8 mouse cellular contexts compared by ENCODE assay signal in genomic region chr9:59013365-59013764, GRCm38 (mm10). TPM values are rescaled to one million over a fixed set of nuclear protein-coding genes. Genes with fewer than 3 reads are reported as not detected.
A peak's percentile ranks its signal among the peaks of the same experiment; 100 is the strongest.
DNase-seq lines count a peak whose midpoint lies in the region; ATAC-seq and TF ChIP-seq lines count a peak whose summit lies in the region.

No protein-coding gene starts in this region.

- H3K9ac ChIP-seq in liver, embryonic 14.5 days (replicated peaks) = no peak overlapping the region
- no peak overlapping the region for H3K9ac ChIP-seq in liver, embryonic 12.5 days

- no peak for TF ChIP-seq EP300 in liver, embryonic 14.5 days (IDR thresholded peaks at IDR 0.05; ENCODE audit: low read depth)

- H3K9me3 ChIP-seq in liver, embryonic 14.5 days (ENCODE audit: control insufficient read depth, low read length) = no peaks in the 10 kb centered on the region
- no peaks in the 10 kb centered on the region for H3K9me3 ChIP-seq in liver, embryonic 12.5 days (replicated peaks)

- peak; percentile 27 to 90 for DNase-seq in frontal cortex, adult 2 months (ENCODE audit: extremely low spot score in 1 of 2, low spot score in 1 of 2)
- no peak for DNase-seq in frontal cortex, postnatal 25 days (ENCODE audit: low spot score in 2 of 2)
- DNase-seq in liver, embryonic 14.5 days (ENCODE audit: low read depth in 3 of 3, low spot score in 3 of 3) = peak in 1 of 3 experiments; percentile 7
- peak; percentile 28 for DNase-seq in c-Kit-positive CD71-negative TER-119-negative erythroid progenitor cells, embryonic 14.5 days (ENCODE audit: low read depth)
- peak; percentile 62 for DNase-seq in lung, postnatal 25 days (ENCODE audit: low spot score)
- DNase-seq in urinary bladder, postnatal 36 days (ENCODE audit: low spot score in 2 of 2) = no peak

- no peaks in the 10 kb centered on the region for H3K4me1 ChIP-seq in liver, embryonic 14.5 days (replicated peaks; ENCODE audit: control insufficient read depth in 2 of 2, insufficient read depth in 2 of 2, low read length in 1 of 2)
- H3K4me1 ChIP-seq in liver, embryonic 12.5 days = no peaks in the 10 kb centered on the region

- no peaks in the 10 kb centered on the region for H3K27me3 ChIP-seq in liver, embryonic 14.5 days (ENCODE audit: control insufficient read depth, insufficient read depth, low read length)
- no peaks in the 10 kb centered on the region for H3K27me3 ChIP-seq in liver, embryonic 12.5 days (replicated peaks)

- H3K36me3 ChIP-seq in liver, embryonic 14.5 days (replicated peaks; ENCODE audit: control insufficient read depth, insufficient read depth, low read depth) = no peaks in the 10 kb centered on the region
- no peaks in the 10 kb centered on the region for H3K36me3 ChIP-seq in liver, embryonic 12.5 days

- TF ChIP-seq CTCF in liver, embryonic 14.5 days (IDR thresholded peaks at IDR 0.05; ENCODE audit: low read depth) = peak; percentile 36; the same call in 1 of the 2 replicates

- no peak overlapping the region for H3K4me2 ChIP-seq in liver, embryonic 14.5 days (ENCODE audit: low read depth)
- H3K4me2 ChIP-seq in liver, embryonic 12.5 days = no peak overlapping the region

- WGBS in liver, embryonic 14.5 days (ENCODE audit: insufficient replicate concordance) = 12% methylated on average over 2 of the region's 2 CpGs
- WGBS in liver, embryonic 12.5 days (ENCODE audit: insufficient replicate concordance) = 13% methylated on average over 2 of the region's 2 CpGs

- ATAC-seq in liver, embryonic 14.5 days (ENCODE audit: insufficient read depth) = no peak
- ATAC-seq in liver, embryonic 12.5 days = no peak
- no peak for ATAC-seq in megakaryocyte, adult 5-6 weeks (ENCODE audit: poor library complexity, severe bottlenecking)

- H3K27ac ChIP-seq in liver, embryonic 14.5 days = no peak overlapping the region
- no peak overlapping the region for H3K27ac ChIP-seq in liver, embryonic 12.5 days

- no peak overlapping the region for H3K4me3 ChIP-seq in liver, embryonic 14.5 days (ENCODE audit: insufficient read depth in 1 of 2, low read depth in 2 of 2, low read length in 2 of 2)
- H3K4me3 ChIP-seq in liver, embryonic 12.5 days = no peak overlapping the region

RNA-seq across cellular contexts. Expression of gene Neo1, which starts 22.9 kb away (rescaled TPM):
- polyA plus RNA-seq in frontal cortex, adult 2 months (2012; rRNA removed) = 34.9 and 38.9 TPM in 2 replicates
- 1.5 TPM in 2 replicates for polyA plus RNA-seq in liver, embryonic 14.5 days (2012; rRNA removed)
- polyA plus RNA-seq in liver, embryonic 14.5 days (2014; fragmentation: Nextera tagmentation; extraction: Ambion mirVana) = 1.4 and 1.5 TPM in 2 replicates
- polyA plus RNA-seq in liver, embryonic 12.5 days (2016; fragmentation: Nextera tagmentation; extraction: Ambion mirVana) = 5.3 TPM in 2 replicates
- 0.43 and 0.91 TPM in 2 replicates for total RNA-seq in megakaryocyte, adult 5-6 weeks (2015)
- total RNA-seq in megakaryocyte, adult 5-6 weeks (2017) = 0.15 and 0.85 TPM in 2 replicates

Comparison
In these comparisons a context has a peak if more than half of its experiments do, and no peak if none do; other contexts are left out.
1. DNase-seq: peak in frontal cortex, adult 2 months (2 of 2), c-Kit-positive CD71-negative TER-119-negative erythroid progenitor cells, embryonic 14.5 days (single experiment) and lung, postnatal 25 days (single experiment); none in frontal cortex, postnatal 25 days (0 of 2) and urinary bladder, postnatal 36 days (0 of 2).